Mouse (Mus musculus): Measurements from ENCODE around the gene Grk1.

The Grk1 gene

DNA sequence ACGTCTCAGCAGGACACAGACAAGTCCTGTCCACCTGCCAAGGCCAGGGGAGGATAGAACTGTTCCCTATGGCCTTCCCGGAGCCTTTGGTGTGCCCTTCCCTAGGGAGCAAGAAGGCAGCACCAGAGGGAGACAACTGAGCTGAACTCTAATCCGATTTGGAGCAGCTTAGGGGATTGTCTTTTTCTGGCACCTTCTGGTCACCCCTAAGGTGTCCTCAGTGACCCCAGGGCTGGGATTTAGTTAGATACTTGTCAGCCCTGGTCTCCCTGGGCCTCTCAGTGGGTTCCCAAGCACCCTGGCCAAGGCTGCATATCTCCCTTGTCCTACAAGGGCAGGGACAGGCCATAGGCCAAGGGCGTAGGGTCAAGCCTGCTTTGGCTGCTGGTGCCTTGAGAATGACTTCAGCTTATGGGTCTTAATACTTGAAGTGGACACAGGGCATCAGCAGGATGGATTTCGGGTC lies at the start of gene Grk1:
Grk1 (plus strand) TSS at position 416 of the 466 bp plus-strand sequence.
- DNase-seq (ENCODE audit: low spot score), result no peak

DNA sequence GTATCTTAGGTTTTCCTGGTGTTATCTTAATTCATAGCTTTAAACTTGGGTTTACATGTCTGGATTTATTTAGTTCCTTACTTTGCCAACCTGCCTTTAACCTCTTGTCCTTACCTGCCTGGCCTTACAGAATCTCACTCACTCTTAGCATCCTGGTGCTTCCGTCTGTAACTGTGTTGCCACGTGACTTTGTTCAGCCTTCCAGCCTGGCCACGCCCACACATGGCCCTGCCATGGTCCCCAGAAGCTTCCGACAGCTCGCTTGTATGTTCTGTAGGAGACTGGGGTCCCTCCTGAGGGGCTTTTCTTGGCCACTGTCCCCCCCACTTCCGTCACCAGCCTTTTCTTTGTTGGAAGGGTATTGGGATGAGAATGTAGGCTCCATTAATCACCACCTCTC lies 48.7 kb upstream of the Grk1 start:
- DNase-seq (ENCODE audit: low spot score), result no peak

DNA sequence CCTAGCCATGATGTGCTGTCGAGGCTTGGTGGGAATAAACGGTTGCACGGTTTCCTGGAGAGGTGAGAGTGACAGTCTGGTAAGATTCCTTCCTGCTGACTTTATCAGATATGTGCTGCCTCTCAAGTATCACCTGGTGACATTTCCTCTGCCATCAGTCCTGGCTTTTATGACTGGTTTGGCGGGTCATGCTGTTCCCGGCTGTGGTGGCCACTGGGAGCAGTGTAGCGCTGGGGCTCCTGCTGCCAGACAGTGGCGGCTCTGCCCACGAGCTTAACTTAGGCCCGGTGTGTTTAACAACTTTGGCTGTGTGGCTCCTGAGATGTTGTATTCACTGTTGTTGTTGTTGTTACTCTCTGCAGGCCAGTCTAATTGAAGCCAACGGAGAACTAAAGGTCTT lies 48.2 kb upstream of the Grk1 start:
- DNase-seq (ENCODE audit: low spot score), result no peak

DNA sequence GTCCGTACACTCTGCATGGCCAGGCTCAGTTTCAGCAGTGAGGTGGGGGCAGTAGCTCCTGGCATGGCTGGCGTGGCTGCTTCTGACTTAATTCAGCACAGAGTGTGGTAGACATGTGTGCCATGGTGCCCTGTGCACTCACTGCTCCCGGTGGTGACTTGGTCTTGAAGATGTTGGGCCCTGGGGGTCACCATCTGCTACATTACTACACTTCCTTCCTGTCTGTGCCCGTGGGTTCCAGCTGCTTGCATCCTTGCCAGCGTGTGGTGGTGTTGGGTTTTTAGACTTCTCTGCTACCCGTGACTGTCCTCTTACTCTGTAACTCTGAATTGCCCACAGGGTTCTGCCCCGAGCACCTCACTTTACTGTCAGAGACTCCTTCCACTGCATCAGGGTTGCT lies 44.7 kb upstream of the Grk1 start:
- DNase-seq (ENCODE audit: low spot score), result no peak

DNA sequence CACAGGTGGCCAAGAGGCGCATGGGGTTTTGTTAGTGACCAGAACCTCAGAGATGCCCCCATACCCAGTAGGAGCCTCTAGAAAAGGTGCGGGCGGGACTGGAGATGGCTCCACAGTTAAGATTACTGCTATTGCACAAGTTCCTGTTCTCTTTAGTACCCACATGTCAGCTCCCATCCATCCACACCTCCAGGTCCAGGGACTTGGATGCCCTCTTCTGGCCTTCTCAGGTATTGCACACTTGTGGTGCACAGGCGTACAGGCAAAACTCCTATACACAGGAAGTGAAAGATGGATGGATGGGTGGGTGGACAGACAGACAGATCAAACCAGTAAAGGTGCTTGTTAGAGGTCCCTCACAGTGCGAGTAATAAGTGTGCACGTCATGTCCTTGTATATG lies 43.0 kb upstream of the Grk1 start:
- DNase-seq (ENCODE audit: low spot score), result no peak

DNA sequence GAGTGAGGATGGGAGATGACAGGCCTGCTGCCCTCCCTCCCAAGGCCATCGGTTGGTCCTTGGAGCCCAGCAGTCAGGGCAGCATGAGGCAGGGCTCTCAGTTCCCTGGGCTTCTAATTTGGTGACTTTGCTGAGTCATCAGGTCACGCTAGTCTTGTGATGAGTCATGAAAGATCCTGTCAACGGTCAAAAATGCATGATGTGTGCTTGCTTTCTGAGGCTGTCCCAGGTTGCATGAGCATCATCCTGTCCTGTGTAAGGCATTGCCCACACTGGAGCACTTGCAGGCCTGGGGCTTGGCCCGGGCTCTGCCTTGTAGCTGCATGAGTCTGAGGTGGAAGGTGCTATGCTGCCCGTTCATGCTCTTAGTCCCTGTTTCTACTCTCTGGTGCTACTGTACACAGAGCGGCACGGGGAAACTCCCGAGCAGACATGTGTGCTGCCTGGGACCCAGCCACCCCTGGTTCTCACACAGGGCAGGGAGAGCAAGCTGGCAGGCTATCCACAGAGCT lies 31.7 kb upstream of the Grk1 start:
- DNase-seq (ENCODE audit: low spot score), result no peak

DNA sequence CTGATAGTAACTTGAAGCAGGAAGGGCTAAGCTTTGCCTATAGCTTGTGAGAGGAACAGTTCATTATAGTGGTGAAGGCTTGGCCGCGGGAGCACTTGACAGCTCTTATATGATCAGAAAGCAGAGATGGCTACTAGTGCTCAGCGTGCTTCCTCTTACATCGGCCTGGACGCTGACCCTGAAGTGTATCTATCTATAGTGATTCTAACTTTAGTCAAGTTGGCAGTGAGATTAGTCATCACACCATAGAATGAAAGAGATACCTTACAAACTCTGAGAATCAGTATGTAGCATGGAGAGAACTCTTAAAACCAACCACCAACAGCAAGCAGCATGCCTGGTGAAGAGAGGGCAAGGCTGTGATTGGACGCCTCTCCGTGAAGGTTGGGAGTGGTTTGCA lies 23.3 kb upstream of the Grk1 start:
- no peak for DNase-seq (ENCODE audit: low spot score)

DNA sequence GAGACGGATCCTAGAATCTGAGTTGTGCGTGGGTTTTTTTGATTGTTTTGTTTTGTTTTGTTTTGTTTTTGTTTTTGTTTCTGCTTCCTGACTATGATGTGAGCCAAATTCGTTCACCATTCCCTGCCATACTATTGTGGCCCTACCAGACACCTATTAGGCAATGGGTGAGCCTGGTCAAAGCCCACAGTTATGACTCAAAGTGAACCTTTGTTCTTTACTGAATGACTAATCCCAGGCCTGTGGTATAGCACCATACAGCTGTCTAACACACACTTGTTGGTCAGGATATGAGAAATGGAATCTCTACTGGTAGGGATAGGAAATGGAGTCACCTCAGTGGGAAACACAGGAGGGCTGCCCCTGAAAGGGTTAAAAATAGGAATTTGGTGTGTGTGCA lies 22.3 kb upstream of the Grk1 start:
- no peak for DNase-seq (ENCODE audit: low spot score)

DNA sequence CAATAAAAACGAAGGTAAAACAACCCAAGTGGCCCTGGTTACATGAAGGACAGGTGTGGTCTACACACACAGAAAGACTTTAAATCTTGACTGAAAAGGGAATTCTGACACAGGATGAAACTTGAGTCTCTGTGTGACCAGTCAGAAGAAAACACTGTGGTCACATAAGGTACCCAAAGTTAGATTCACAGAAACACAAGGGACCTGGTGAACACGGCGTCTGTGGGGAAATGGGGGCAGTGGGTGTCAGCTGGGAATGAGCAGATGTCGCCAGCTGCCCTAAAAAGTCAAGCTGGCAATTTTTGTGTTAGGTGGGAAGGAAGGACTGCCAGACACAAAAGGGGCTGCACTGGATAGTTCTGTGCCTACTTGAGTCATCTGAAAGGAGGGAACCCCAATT lies 21.9 kb upstream of the Grk1 start:
- no peak for DNase-seq (ENCODE audit: low spot score)

DNA sequence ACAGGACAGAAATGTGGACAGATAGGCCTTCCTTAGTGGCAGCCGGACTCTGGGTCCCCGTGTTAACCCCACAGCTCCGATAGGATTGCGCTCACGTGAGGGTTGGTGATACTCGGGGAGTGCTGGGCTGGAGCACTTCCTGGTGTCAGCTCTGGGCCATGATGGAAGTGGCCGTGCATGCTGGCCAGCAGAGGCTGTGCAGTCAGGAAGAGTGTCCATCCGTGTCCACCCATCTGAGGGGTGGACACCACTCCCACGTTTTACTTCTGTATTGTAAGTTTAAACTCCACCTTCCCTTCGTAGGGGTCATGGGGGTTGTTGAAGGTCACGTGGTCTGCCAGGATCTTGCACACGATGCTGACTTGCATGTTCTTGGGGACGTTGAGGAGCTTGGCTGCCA lies 18.5 kb upstream of the Grk1 start:
- DNase-seq (ENCODE audit: low spot score), result no peak

DNA sequence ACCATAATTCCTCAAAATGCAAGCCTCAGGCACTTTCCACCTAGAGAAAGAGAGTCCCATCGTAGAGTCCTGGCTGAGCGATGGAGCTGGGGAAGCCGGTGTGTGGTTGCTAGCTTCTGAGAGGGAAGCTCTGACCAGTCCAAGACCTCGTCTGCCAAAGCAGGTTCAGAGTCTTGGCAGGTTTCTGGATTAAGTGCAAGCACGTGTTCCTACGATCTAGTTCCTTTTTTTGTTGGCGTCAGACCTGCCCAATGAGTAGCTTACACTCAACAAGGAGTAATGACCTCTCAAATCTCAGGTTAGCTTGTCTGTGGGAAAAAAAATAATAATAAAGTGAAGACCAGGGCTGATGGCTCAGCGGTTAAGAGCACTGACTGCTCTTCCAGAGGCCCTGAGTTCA lies 17.2 kb upstream of the Grk1 start:
- DNase-seq (ENCODE audit: low spot score), result no peak

DNA sequence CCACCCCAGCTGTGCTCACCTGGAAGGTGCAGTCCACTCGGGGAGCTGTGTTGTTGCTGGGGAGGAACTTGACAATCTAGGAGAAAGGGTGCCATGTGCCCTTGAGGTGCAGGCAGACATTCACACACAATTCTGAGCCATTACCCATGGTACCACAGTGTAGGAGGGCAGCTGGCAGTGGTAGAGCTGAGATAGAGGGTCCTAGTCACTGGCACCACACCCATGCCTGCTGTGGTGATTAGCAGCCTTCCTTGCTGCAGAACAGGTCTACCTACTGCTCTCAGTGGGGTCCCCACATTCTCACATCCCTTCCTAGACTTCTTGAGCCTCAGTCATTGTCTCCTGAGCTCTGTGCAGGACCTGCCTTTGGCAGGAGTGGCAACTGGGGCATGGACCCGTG lies 16.1 kb upstream of the Grk1 start:
- DNase-seq (ENCODE audit: low spot score), result no peak

DNA sequence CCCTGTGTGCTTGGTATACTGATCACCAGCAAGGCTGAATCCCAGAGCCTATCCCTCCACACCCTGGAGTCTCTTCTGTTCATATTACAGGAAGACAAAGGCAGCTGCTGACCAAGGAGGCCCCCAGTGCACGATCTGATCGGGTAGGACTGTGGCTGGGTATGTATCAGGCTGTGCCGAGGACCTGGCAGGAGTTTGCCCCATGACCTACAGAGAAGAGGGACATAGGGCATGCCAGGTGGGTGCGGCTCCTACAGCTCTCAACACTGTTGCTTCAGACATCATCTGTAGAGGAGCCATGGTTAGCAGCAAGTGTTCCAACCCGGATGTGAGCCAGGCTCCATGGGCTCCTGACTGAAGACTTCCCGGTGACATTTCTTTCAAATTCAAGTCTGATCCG lies 11.0 kb upstream of the Grk1 start:
- DNase-seq (ENCODE audit: low spot score), result no peak

DNA sequence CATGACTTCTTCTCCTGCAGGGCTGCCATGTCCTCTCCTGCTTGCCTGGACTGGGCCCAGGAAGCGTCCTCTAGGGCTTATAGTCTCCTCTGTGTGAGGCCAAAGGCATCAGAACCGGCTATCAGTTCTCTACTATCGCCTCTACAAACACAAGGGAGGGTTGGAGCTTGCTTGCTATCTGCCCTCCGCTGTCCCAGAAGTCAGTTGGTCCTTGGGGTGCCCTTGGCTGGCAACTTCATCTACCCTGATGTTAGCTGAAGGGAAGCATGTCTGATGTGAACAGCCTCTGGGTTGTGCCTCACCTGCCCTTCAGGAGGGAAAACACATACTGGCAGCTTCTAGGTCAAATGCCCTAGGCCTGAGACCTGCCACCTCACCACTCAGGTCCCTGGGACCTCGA lies 8.2 kb upstream of the Grk1 start, which contains the start of gene Atp4b:
Atp4b (minus strand) TSS at position 101 of the 400 bp plus-strand sequence.
- DNase-seq (ENCODE audit: low spot score), result no peak

DNA sequence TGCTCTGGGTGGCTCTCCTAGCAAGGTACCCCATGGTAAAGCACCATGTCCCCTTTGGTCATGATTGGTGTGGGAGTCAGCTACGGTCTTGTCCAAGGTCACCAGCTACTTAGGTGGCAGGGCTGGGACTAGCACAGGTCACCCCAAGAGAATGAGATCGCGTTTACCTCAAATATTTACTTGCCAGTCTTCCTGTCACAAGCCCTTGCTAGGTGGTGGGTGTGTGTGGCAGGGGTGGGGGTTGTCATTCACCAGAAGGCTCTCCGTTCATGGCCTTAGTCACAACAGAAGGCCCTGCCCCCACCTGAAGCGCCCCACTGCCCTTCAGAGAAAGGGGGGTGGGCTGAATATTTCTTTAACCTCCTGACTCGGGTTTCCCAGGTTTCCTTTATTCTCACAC lies 1.4 kb upstream of the Grk1 start:
- no peak for DNase-seq (ENCODE audit: low spot score)

DNA sequence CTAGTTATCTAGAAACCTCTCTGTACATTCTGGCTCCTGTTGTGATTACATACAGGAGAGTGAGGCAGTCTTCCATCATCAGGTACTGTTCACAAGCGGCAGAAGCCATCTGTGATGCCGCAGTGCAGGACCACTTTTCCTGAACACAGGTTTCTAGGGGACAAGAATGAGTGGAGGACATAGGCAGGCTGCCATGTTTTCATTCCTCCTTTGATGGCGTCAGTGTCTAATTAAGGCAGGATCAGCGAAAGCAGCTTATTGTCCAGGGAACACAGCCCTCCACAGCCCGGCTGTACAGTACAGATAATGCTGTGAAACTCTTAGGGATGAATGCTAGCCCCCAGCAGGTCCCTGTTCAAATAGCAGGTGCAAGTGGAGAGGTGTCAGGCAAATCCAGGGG lies 1.1 kb downstream of the Grk1 start:
- no peak for DNase-seq (ENCODE audit: low spot score)

DNA sequence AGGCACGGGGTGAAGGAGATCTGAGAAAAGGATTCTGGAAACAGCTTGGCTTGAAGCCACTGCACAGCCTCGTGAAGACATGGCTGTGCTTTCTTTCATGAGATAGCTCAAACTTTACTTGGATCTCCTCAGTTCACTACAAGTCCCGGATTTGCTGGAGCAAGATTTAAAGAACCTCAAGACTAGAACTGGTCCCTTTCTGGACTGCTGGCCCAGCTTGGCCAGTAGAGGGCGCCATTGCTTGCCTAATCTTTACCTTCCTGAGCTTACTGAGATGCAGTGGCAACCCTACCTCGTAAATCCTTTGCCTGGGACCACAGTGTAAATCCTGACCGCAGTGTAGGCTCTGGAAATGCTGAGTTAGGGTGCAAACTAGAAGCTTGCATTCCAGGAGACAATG lies 6.7 kb downstream of the Grk1 start:
- peak; percentile 83 for DNase-seq (ENCODE audit: low spot score)

DNA sequence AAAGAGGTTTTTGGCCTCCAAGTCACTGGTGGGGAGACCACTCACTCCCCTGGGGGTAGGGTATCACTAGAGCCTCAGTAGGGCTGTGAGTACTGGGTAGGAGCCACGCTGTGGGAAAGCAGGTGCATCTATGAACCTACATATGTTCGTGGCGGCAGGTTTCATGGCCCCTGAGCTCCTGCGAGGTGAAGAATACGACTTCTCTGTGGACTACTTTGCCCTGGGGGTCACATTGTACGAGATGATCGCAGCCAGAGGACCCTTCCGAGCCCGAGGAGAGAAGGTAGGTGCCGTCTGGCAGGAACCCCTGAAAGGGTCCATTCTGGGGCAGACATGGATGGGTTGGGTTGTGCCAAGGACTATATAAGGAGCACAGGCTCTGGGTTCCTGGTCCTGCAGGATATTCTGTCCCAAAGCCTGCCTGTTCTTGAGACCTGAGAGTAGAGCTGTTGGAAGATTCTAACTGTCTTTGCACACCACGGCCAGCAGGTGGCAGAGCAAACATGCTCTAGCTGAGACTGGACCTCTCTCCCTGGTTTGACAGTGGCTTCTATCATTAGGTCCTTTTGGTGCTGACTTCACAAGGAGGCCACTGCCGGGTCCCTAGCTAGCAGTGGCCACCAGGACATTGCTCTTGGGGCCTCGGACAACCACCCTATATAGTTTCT lies 8.1 kb downstream of the Grk1 start:
- peak; percentile 83 for DNase-seq (ENCODE audit: low spot score)

DNA sequence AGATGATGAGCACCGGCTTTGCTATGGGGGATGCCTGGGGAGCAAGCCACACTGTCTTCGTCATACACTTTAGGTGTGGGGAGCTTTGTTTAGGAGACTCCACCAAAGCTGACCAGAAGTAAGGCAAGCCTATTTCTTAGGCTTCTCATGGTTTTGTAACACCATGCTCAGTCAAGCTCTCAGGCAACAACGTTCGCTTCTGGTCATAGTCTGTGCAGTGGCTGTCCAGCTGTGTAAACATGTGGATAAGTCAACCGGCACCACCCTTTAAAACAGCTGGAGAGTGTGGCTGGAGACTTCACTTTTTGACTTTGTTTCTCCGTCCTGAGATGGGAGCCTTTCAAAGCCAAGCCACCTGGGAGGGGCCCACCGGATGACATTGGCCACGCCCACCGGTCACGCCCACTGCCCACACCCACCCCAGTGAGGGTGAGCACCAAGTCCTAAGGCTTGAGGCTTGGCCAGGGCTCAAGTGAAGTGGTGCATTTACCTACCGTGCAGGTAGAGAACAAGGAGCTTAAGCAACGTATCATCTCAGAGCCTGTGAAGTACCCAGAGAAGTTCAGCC lies 9.0 kb downstream of the Grk1 start:
- peak; percentile 71 for DNase-seq (ENCODE audit: low spot score)

DNA sequence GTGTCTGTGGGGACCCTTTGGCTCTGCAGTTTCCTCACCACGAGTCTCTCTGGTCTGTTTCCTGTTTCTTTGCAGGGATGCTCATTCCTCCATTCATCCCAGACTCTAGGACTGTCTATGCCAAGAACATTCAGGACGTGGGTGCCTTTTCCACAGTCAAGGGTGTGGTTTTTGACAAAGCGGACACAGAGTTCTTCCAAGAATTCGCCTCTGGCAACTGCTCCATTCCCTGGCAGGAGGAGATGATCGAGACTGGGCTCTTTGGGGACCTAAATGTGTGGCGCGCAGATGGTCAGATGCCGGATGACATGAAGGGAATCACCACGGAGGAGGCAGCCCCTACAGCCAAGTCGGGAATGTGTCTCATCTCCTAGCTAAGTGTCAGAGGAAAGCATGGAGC lies 11.0 kb downstream of the Grk1 start:
- no peak for DNase-seq (ENCODE audit: low spot score)

DNA sequence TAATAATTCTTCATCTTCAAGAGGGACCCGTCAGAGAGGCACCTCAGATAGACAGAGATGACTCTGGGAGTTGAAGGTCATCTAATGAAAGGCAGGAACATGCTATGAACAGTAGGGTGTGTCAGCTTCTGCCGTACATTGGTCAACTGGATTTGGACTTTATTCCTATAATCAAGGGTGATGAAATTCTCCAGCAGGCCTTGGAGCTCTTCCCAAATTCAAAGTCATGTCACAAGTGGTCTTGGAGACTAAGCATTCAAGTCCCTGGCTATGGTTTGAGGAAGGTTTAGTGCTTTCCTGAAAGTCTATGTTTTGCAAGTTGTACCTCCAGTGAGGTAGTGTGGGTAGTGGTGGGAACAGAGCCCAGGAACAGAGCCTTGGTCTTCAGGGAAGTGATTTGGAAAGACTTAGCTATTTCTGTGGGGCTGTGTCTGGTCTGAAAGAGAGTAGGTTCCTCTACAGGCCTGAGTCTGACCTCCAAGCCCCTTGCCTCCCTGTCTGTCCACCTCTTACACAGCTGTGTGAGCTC lies 14.3 kb downstream of the Grk1 start:
- no peak for DNase-seq (ENCODE audit: low spot score)

DNA sequence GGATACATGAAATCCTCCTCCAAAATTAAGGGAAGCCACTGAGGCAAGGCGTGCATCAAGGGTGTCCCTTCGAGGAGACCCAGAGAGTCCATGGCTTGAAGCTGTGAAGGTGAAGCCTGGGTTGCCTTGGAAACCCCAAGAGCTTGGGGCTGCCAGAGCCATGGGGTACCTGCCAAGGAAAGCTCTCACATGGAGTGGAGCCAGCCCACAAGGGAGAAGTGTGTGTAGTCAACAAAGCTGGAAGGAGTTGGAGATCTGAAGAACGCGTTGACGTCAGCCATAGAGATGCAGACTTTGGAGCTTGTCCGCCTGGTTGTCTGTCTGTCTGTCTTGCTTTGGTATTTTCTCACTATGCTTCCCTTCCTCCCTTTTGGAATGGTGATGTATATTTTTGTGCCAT lies 16.1 kb downstream of the Grk1 start:
- no peak for DNase-seq (ENCODE audit: low spot score)

DNA sequence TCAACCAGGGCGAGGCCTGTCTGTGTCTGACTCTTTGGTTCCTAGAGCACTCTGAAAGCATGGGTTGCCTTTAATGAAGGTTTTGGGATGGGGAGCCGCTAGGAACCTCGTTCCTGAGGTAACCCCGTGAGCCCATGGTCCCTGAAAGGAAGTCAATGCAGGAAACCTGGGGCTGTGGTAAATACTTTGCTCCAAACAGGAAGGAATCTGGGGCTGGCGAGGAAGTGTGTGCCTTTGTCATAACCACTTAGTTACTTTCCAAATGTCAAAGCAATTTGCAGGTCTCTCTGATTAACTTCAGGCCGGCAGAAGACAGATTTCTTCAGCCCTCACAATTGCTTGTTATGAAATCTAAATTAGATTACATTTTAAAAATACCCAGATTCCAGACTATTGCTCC lies 22.5 kb downstream of the Grk1 start:
- no peak for DNase-seq (ENCODE audit: low spot score)

DNA sequence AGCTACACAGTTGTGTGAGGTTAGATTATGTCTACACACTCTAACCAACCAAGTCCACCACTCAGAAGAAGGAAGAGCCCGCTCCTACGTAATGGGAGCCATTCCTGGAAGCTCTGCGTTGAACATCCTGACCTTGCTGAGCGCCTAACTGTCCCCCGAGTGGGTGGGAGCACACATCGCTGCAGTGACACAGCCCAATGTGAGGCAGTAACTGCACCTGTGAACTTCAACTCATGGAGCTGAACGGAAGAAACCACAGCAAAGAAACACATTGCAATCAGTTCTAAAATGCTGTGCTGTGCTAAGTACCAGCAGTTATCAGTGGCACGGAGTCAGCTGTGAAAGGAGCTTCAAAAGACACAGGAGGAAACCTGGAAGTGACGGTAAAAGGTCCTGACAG lies 23.3 kb downstream of the Grk1 start:
- no peak for DNase-seq (ENCODE audit: low spot score)
